Comparison of ENCODE assay signal across 21 mouse cellular contexts in the genomic region with DNA sequence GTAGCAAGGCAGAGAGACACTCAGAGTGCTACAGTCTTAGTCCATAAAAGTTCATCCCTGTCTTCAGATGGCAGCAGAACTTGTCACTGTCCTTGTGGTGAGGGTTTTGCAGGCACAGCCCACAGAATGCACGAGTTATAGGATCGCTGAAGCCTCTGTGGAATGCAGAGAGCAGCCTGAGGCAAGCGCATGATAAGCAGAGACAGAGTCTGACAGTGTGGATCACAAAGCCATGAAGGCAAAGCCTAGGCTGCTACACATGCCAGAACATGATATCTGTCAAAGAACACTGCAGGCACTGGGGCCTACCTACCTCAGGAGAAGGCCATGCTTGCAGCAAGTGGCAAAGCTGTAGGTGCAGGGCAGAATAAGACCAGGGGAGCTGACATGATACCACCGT. TPM values are rescaled to one million over a fixed set of nuclear protein-coding genes. Genes with fewer than 3 reads are reported as not detected.
DNase-seq lines count a peak whose midpoint lies in the region; ATAC-seq and TF ChIP-seq lines count a peak whose summit lies in the region.
"Had no signal": no experiment of that assay in that cellular context is flagged by ENCODE, and none has a peak within 500 bp of the region (broad histone marks: within the 10 kb centered on the region; RNA-seq: fewer than 3 reads in every experiment).

No protein-coding gene starts in this region.

- H3K4me1 ChIP-seq in heart, embryonic 14.5 days (ENCODE audit: control insufficient read depth in 2 of 2, insufficient read depth in 2 of 2, low read length in 2 of 2) = peaks cover 4 to 7% of the 10 kb centered on the region in 2 experiments; a peak in 2 of 4 replicates
- H3K4me1 ChIP-seq in lung, embryonic 14.5 days (ENCODE audit: insufficient read depth) = no peaks in the 10 kb centered on the region
- no peaks in the 10 kb centered on the region for H3K4me1 ChIP-seq in neural tube, embryonic 15.5 days
- H3K4me1 ChIP-seq: embryonic facial prominence, embryonic 15.5 days; hindbrain, embryonic 12.5 days; liver, embryonic 12.5 days; neural tube, embryonic 13.5 days had no signal

- no peak overlapping the region for H3K4me3 ChIP-seq in heart, embryonic 14.5 days (ENCODE audit: control insufficient read depth in 1 of 2, insufficient read depth in 1 of 2, low read depth in 1 of 2, low read length in 2 of 2)
- no peak overlapping the region for H3K4me3 ChIP-seq in lung, embryonic 14.5 days (ENCODE audit: low read depth, low read length)
- no peak overlapping the region for H3K4me3 ChIP-seq in neural tube, embryonic 15.5 days (replicated peaks)
- H3K4me3 ChIP-seq: embryonic facial prominence, embryonic 15.5 days; heart, adult 2 months; hindbrain, embryonic 12.5 days; liver, embryonic 12.5 days; neural tube, embryonic 13.5 days had no signal

- H3K4me2 ChIP-seq in heart, embryonic 14.5 days (ENCODE audit: low read length) = no peak overlapping the region
- H3K4me2 ChIP-seq in lung, embryonic 14.5 days = no peak overlapping the region
- no peak overlapping the region for H3K4me2 ChIP-seq in neural tube, embryonic 15.5 days
- H3K4me2 ChIP-seq: embryonic facial prominence, embryonic 15.5 days; hindbrain, embryonic 12.5 days; liver, embryonic 12.5 days; neural tube, embryonic 13.5 days had no signal

- H3K36me3 ChIP-seq in heart, embryonic 14.5 days (ENCODE audit: control insufficient read depth, insufficient read depth, low read length) = peaks cover 18% of the 10 kb centered on the region
- peaks cover 19% of the 10 kb centered on the region; the same call in 1 of the 2 replicates for H3K36me3 ChIP-seq in lung, embryonic 14.5 days (ENCODE audit: insufficient read depth)
- H3K36me3 ChIP-seq in neural tube, embryonic 15.5 days = peaks cover 22% of the 10 kb centered on the region

- DNase-seq in heart, adult 9 months (ENCODE audit: low spot score in 2 of 2) = no peak
- DNase-seq in lung, embryonic 14.5 days = no peak
- DNase-seq in lung, postnatal 14 days = no peak
- DNase-seq in forelimb bud, embryonic 11.5 days (ENCODE audit: low read depth, low spot score) = peak; percentile 21
- no peak for DNase-seq in adipocyte (ENCODE audit: low spot score)
- DNase-seq: adrenal gland, adult 8-10 months; cerebellum, adult 8-10 months; forebrain, postnatal 0 days; heart, adult 2 months; kidney, adult 2 months; kidney, postnatal 14 days; midbrain, embryonic 14.5 days; thymus, adult 18-20 months; thymus, postnatal 4 days had no signal

- H3K27me3 ChIP-seq in heart, embryonic 14.5 days (ENCODE audit: control insufficient read depth, insufficient read depth, low read length) = no peaks in the 10 kb centered on the region
- H3K27me3 ChIP-seq in lung, embryonic 14.5 days (ENCODE audit: insufficient read depth, low read length) = no peaks in the 10 kb centered on the region
- no peaks in the 10 kb centered on the region for H3K27me3 ChIP-seq in neural tube, embryonic 15.5 days (replicated peaks)
- H3K27me3 ChIP-seq: embryonic facial prominence, embryonic 15.5 days; hindbrain, embryonic 12.5 days; liver, embryonic 12.5 days; neural tube, embryonic 13.5 days had no signal

- WGBS in heart, embryonic 14.5 days = 33% methylated on average over 4 of the region's 4 CpGs
- 74% methylated on average over 4 of the region's 4 CpGs for WGBS in lung, embryonic 14.5 days
- WGBS in neural tube, embryonic 15.5 days = 91% methylated on average over 4 of the region's 4 CpGs

- H3K9ac ChIP-seq in heart, embryonic 14.5 days (ENCODE audit: low read length) = no peak overlapping the region
- H3K9ac ChIP-seq in lung, embryonic 14.5 days = no peak overlapping the region
- H3K9ac ChIP-seq in neural tube, embryonic 15.5 days (replicated peaks) = no peak overlapping the region
- H3K9ac ChIP-seq: embryonic facial prominence, embryonic 15.5 days; forebrain, postnatal 0 days; hindbrain, embryonic 12.5 days; liver, embryonic 12.5 days; neural tube, embryonic 13.5 days had no signal

- H3K9me3 ChIP-seq in heart, embryonic 14.5 days (ENCODE audit: control insufficient read depth, low read length) = no peaks in the 10 kb centered on the region
- no peaks in the 10 kb centered on the region for H3K9me3 ChIP-seq in lung, embryonic 14.5 days (ENCODE audit: low read depth, low read length)
- H3K9me3 ChIP-seq in neural tube, embryonic 15.5 days (replicated peaks) = no peaks in the 10 kb centered on the region
- H3K9me3 ChIP-seq: embryonic facial prominence, embryonic 15.5 days; hindbrain, embryonic 12.5 days; liver, embryonic 12.5 days; neural tube, embryonic 13.5 days had no signal

- peak overlapping the region; percentile 28 to 38; a peak in 1 of 4 replicates for H3K27ac ChIP-seq in heart, embryonic 14.5 days (replicated peaks in 1 of 2; ENCODE audit: control insufficient read depth in 1 of 2, insufficient read depth in 1 of 2, low read depth in 2 of 2, low read length in 2 of 2)
- no peak overlapping the region for H3K27ac ChIP-seq in lung, embryonic 14.5 days (ENCODE audit: low read depth)
- no peak overlapping the region for H3K27ac ChIP-seq in neural tube, embryonic 15.5 days (replicated peaks)
- H3K27ac ChIP-seq: embryonic facial prominence, embryonic 15.5 days; heart, adult 2 months; hindbrain, embryonic 12.5 days; liver, embryonic 12.5 days; neural tube, embryonic 13.5 days had no signal

- no peak for TF ChIP-seq CTCF in lung, embryonic 14.5 days (IDR thresholded peaks at IDR 0.05; ENCODE audit: low read depth)

- ATAC-seq in heart, embryonic 14.5 days (ENCODE audit: insufficient number of reproducible peaks, insufficient read depth, low FRiP score, low read depth) = peak; percentile 59; the same call in 1 of the 2 replicates
- ATAC-seq in lung, embryonic 14.5 days (ENCODE audit: insufficient read depth) = peak; percentile 52
- no peak for ATAC-seq in neural tube, embryonic 15.5 days (ENCODE audit: low FRiP score)
- ATAC-seq: forebrain, postnatal 0 days; liver, embryonic 12.5 days had no signal

RNA-seq across cellular contexts. Expression of a gene that starts 12.8 kb away (rescaled TPM):
- polyA plus RNA-seq in heart, embryonic 14.5 days (2014; fragmentation: Nextera tagmentation; extraction: Ambion mirVana) = 5.4 and 8.1 TPM in 2 replicates
- 8.8 and 9.8 TPM in 2 replicates for polyA plus RNA-seq in lung, embryonic 14.5 days (2014; fragmentation: Nextera tagmentation; extraction: Ambion mirVana)
- polyA plus RNA-seq in neural tube, embryonic 15.5 days (2015; fragmentation: Nextera tagmentation; extraction: Ambion mirVana) = 9.4 TPM in 2 replicates

RNA-seq across cellular contexts. Expression of a gene that starts 15.1 kb away (rescaled TPM):
- polyA plus RNA-seq in heart, embryonic 14.5 days (2014; fragmentation: Nextera tagmentation; extraction: Ambion mirVana) = 0.16 and 0.18 TPM in 2 replicates
- 2.4 TPM in 2 replicates for polyA plus RNA-seq in lung, embryonic 14.5 days (2014; fragmentation: Nextera tagmentation; extraction: Ambion mirVana)
- 0.37 and 0.52 TPM in 2 replicates for polyA plus RNA-seq in neural tube, embryonic 15.5 days (2015; fragmentation: Nextera tagmentation; extraction: Ambion mirVana)
- polyA plus RNA-seq: kidney, adult 2 months; small intestine, adult 2 months had no signal

RNA-seq across cellular contexts. Expression of a gene that starts 47.4 kb away (rescaled TPM):
- 8.8 and 9.3 TPM in 2 replicates for polyA plus RNA-seq in heart, embryonic 14.5 days (2014; fragmentation: Nextera tagmentation; extraction: Ambion mirVana)
- polyA plus RNA-seq in lung, embryonic 14.5 days (2014; fragmentation: Nextera tagmentation; extraction: Ambion mirVana) = 20.0 and 21.4 TPM in 2 replicates
- 19.4 and 20.6 TPM in 2 replicates for polyA plus RNA-seq in neural tube, embryonic 15.5 days (2015; fragmentation: Nextera tagmentation; extraction: Ambion mirVana)

RNA-seq across cellular contexts. Expression of a gene that starts 54.7 kb away (rescaled TPM):
- polyA plus RNA-seq in heart, embryonic 14.5 days (2014; fragmentation: Nextera tagmentation; extraction: Ambion mirVana) = 20.6 and 21.0 TPM in 2 replicates
- 59.7 and 60.3 TPM in 2 replicates for polyA plus RNA-seq in lung, embryonic 14.5 days (2014; fragmentation: Nextera tagmentation; extraction: Ambion mirVana)
- polyA plus RNA-seq in neural tube, embryonic 15.5 days (2015; fragmentation: Nextera tagmentation; extraction: Ambion mirVana) = 13.9 and 20.3 TPM in 2 replicates

Comparison
In these comparisons a context has a peak if more than half of its experiments do, and no peak if none do; other contexts are left out.
1. H3K27ac ChIP-seq: peak in heart, embryonic 14.5 days (2 of 2); none in lung, embryonic 14.5 days (single experiment) and neural tube, embryonic 15.5 days (single experiment).